Mouse (Mus musculus): ENCODE measurements around the gene Gm13103. TPM values are rescaled to one million over a fixed set of nuclear protein-coding genes. Genes with fewer than 3 reads are reported as not detected.

Gm13103 gene
- not detected for polyA plus RNA-seq (2017; shearing (Covaris generic))

DNA sequence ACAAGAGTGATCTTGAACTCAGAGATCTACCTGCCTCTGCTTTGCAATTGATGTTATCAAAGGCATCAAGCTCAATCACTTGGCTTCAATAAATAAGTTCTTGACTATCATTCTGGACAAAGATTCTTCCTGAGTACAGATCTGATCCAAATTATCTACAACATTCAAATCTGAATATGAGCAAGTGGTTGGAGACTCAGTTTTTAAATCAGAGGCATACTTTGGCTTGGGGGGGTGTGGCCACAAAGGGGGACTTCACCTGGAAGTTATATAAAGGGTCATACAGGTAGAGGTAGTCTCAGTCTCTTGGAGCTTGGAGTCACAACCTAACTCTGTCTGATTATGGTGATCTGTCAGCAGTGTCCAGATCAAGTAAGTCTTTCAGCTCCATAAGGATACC, at the start of gene Gm13103:
TSS of gene Gm13103 (plus strand) at position 301 of the 400 bp plus-strand sequence.

DNA sequence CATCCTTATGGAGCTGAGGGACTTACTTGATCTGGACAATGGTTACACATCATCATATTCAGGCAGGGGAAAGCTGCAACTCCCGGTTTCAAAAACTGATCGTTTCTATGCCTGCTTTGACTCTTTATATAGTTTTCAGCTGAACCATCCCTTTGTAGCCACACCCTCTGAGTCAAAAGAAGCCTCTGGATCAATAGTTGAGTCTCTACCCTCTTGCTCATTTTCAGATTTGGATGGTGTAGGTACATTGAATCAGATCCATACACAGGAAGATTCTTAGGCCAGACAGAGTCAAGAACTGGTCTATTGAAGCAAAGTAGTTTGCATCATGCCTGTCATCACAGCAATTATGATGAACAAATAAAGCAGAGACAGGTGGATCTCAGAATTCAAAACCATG, 30.3 kb upstream of the Gm13103 start, which contains the start of gene Gm13084:
TSS of gene Gm13084 (minus strand) at position 101 of the 400 bp plus-strand sequence.

GRCm38 (mm10) chr4:143900280-143900679, 54.0 kb downstream of the Gm13103 start, which contains the start of gene Pramef6:
TSS of gene Pramef6 (minus strand) at chr4:143900380.

Other genes starting within 250 kb of the Gm13103 start
- gene Gm13083, start 231.5 kb upstream of the Gm13103 start, polyA plus RNA-seq (2017; shearing (Covaris generic)) = not detected
- not detected for gene Gm13088, start 189.3 kb upstream of the Gm13103 start, polyA plus RNA-seq (2017; shearing (Covaris generic))
- gene Gm13089, start 143.8 kb upstream of the Gm13103 start, polyA plus RNA-seq (2017; shearing (Covaris generic)) = not detected
- not detected for gene Gm13078, start 127.0 kb upstream of the Gm13103 start, polyA plus RNA-seq (2017; shearing (Covaris generic))
- gene Gm13023, start 57.1 kb upstream of the Gm13103 start, polyA plus RNA-seq (2017; shearing (Covaris generic)) = not detected
- not detected for gene Gm13084, start 30.4 kb upstream of the Gm13103 start, polyA plus RNA-seq (2017; shearing (Covaris generic))
- not detected for gene Pramef6, start 53.9 kb downstream of the Gm13103 start, polyA plus RNA-seq (2017; shearing (Covaris generic))
- gene Pramef25, start 104.5 kb downstream of the Gm13103 start, polyA plus RNA-seq (2017; shearing (Covaris generic)) = not detected
- gene Gm13101, start 120.5 kb downstream of the Gm13103 start, polyA plus RNA-seq (2017; shearing (Covaris generic)) = not detected
- gene Pramef17, start 147.9 kb downstream of the Gm13103 start, polyA plus RNA-seq (2017; shearing (Covaris generic)) = not detected
- gene Pramel4, start 212.6 kb downstream of the Gm13103 start, polyA plus RNA-seq (2017; shearing (Covaris generic)) = 0.11 TPM

Data from CD4-positive, CD25-positive, alpha-beta regulatory T cell (primary cell).